Mouse (Mus musculus) liver, embryonic 16.5 days (tissue): ENCODE results near the gene Ext2. TPM values are rescaled to one million over a fixed set of nuclear protein-coding genes. Genes with fewer than 3 reads are reported as not detected.

Source experiments
- ATAC-seq: fragments of 200-750 bp; cut with Nextera tagmentation; 2 replicates; pipeline ENCODE4 v1.8.0; 2017; ENCODE audit warnings: low read depth, mild to moderate bottlenecking, moderate number of reproducible peaks, moderate library complexity
- H3K27ac ChIP-seq: fragments of 300-500 bp; sonication (generic); 2 replicates; pipeline ENCODE4 v1.5.1; 2014; ENCODE audit warnings: mild to moderate bottlenecking, low read length
- H3K27me3 ChIP-seq: fragments of 300-500 bp; sonication (generic); 2 replicates; pipeline ENCODE4 v1.6.1; 2014; ENCODE audit warnings: low read depth, low read length, mixed read lengths; ENCODE audit not compliant: control insufficient read depth, insufficient read depth
- H3K36me3 ChIP-seq: fragments of 300-500 bp; sonication (generic); 2 replicates; pipeline ENCODE4 v1.6.1; 2014; ENCODE audit warnings: mild to moderate bottlenecking; ENCODE audit not compliant: control insufficient read depth, insufficient read depth
- H3K4me1 ChIP-seq: fragments of 300-500 bp; sonication (generic); 2 replicates; pipeline ENCODE4 v1.6.1; 2014; ENCODE audit warnings: low read depth, low read length, mixed read lengths; ENCODE audit not compliant: control insufficient read depth
- H3K4me2 ChIP-seq: fragments of 300-500 bp; sonication (generic); 2 replicates; pipeline ENCODE4 v1.6.1; 2014; ENCODE audit warnings: low read depth, low read length, mixed read lengths
- H3K4me3 ChIP-seq: fragments of 300-500 bp; sonication (generic); 2 replicates; pipeline ENCODE4 v1.5.1; 2014; ENCODE audit warnings: low read depth, mild to moderate bottlenecking, low read length
- H3K9ac ChIP-seq: fragments of 300-500 bp; sonication (generic); 2 replicates; pipeline ENCODE4 v1.6.1; 2014; ENCODE audit warnings: low read depth, low read length
- H3K9me3 ChIP-seq: fragments of 300-500 bp; sonication (generic); replicated peaks from 2 replicates; pipeline ENCODE4 v1.6.1; 2016; ENCODE audit warnings: low read length; ENCODE audit not compliant: control insufficient read depth
- WGBS: fragments of 180-500 bp; shearing (Covaris S2); extraction: QIAGEN DNeasy Blood & Tissue Kit; methylation state at CpG from one replicate; pipeline ENCODE4 v1.1.7; 2014; ENCODE audit not compliant: insufficient replicate concordance; 5-methylcytosine and 5-hydroxymethylcytosine counted together
- polyA plus RNA-seq: library from polyadenylated mRNA; unstranded; fragments of >200 nt; fragmentation: Nextera tagmentation; extraction: Ambion mirVana; gene quantifications from 2 replicates; pipeline ENCODE4 v1.2.1, GENCODE M21; 2015

The Ext2 gene
- polyA plus RNA-seq, 1 experiment from 2014 or later: 27.0 TPM

GRCm38 (mm10) chr2:93811812-93812211 is 10.6 kb downstream of the Ext2 start:
- WGBS: 20% methylated on average over 4 of the region's 4 CpGs

GRCm38 (mm10) chr2:93809931-93810330 is 12.4 kb downstream of the Ext2 start:
- Histone ChIP-seq H3K9ac (no peak overlapping the region), H3K4me3 (no peak overlapping the region), H3K36me3 (no peaks in the 10 kb centered on the region; the same call in 1 of the 2 replicates), H3K27me3 (no peaks in the 10 kb centered on the region), H3K4me2 (no peak overlapping the region), H3K4me1 (no peaks in the 10 kb centered on the region), H3K27ac (no peak overlapping the region), H3K9me3 (no peaks in the 10 kb centered on the region)
- ATAC-seq: no peak
- 11% methylated on average over 2 of the region's 2 CpGs for WGBS

More at GRCm38 (mm10) chr2:93811812-93812211, 10.6 kb downstream of the Ext2 start:
- no peaks in the 10 kb centered on the region for H3K4me1 ChIP-seq
- H3K9ac ChIP-seq: no peak overlapping the region
- no peaks in the 10 kb centered on the region for H3K9me3 ChIP-seq
- no peaks in the 10 kb centered on the region for H3K27me3 ChIP-seq
- no peak overlapping the region for H3K4me2 ChIP-seq
- no peak overlapping the region for H3K27ac ChIP-seq
- H3K4me3 ChIP-seq: no peak overlapping the region
- ATAC-seq: no peak
- H3K36me3 ChIP-seq: no peaks in the 10 kb centered on the region; the same call in 1 of the 2 replicates

GRCm38 (mm10) chr2:93808071-93808470 is 14.3 kb downstream of the Ext2 start:
- H3K9ac ChIP-seq: no peak overlapping the region
- no peaks in the 10 kb centered on the region for H3K27me3 ChIP-seq
- no peak overlapping the region for H3K4me3 ChIP-seq
- no peak overlapping the region for H3K27ac ChIP-seq
- no peaks in the 10 kb centered on the region; the same call in 1 of the 2 replicates for H3K36me3 ChIP-seq
- 65% methylated on average over 5 of the region's 5 CpGs for WGBS
- no peaks in the 10 kb centered on the region for H3K9me3 ChIP-seq
- ATAC-seq: no peak
- H3K4me1 ChIP-seq: no peaks in the 10 kb centered on the region
- H3K4me2 ChIP-seq: no peak overlapping the region

- Histone ChIP-seq H3K9ac (no peak overlapping the region), H3K4me3 (no peak overlapping the region), H3K36me3 (no peaks in the 10 kb centered on the region; the same call in 1 of the 2 replicates), H3K4me1 (no peaks in the 10 kb centered on the region), H3K27ac (no peak overlapping the region), H3K9me3 (no peaks in the 10 kb centered on the region), H3K27me3 (no peaks in the 10 kb centered on the region), H3K4me2 (no peak overlapping the region)
- no peak for ATAC-seq
- WGBS: 79% methylated on average over 8 of the region's 8 CpGs
Measured at GRCm38 (mm10) chr2:93807440-93807839, 14.9 kb downstream of the Ext2 start.

- H3K27ac ChIP-seq: no peak overlapping the region
- ATAC-seq: no peak
- no peaks in the 10 kb centered on the region for H3K4me1 ChIP-seq
- peaks cover 2% of the 10 kb centered on the region; the same call in 1 of the 2 replicates for H3K36me3 ChIP-seq
- no peaks in the 10 kb centered on the region for H3K27me3 ChIP-seq
- H3K4me2 ChIP-seq: no peak overlapping the region
- 79% methylated on average over 6 of the region's 6 CpGs for WGBS
- no peak overlapping the region for H3K4me3 ChIP-seq
- no peaks in the 10 kb centered on the region for H3K9me3 ChIP-seq
- no peak overlapping the region for H3K9ac ChIP-seq
Measured at GRCm38 (mm10) chr2:93806487-93807201, 15.7 kb downstream of the Ext2 start.

GRCm38 (mm10) chr2:93805523-93805922 is 16.8 kb downstream of the Ext2 start:
- no peak overlapping the region for H3K27ac ChIP-seq
- no peak overlapping the region for H3K9ac ChIP-seq
- no peaks in the 10 kb centered on the region for H3K9me3 ChIP-seq
- H3K4me1 ChIP-seq: no peaks in the 10 kb centered on the region
- H3K36me3 ChIP-seq: peaks cover 2% of the 10 kb centered on the region; the same call in 1 of the 2 replicates
- no peak overlapping the region for H3K4me3 ChIP-seq
- no peak overlapping the region for H3K4me2 ChIP-seq
- WGBS: 78% methylated on average over 4 of the region's 4 CpGs
- H3K27me3 ChIP-seq: no peaks in the 10 kb centered on the region
- ATAC-seq: no peak

GRCm38 (mm10) chr2:93805066-93805465 is 17.3 kb downstream of the Ext2 start:
- Histone ChIP-seq H3K27ac (no peak overlapping the region), H3K4me1 (no peaks in the 10 kb centered on the region), H3K9me3 (no peaks in the 10 kb centered on the region), H3K36me3 (peaks cover 2% of the 10 kb centered on the region; the same call in 1 of the 2 replicates), H3K4me2 (no peak overlapping the region), H3K27me3 (no peaks in the 10 kb centered on the region), H3K4me3 (no peak overlapping the region), H3K9ac (no peak overlapping the region)
- ATAC-seq: peak; percentile 47; the same call in 1 of the 2 replicates
- 46% methylated on average over 5 of the region's 5 CpGs for WGBS

- H3K9ac ChIP-seq: no peak overlapping the region
- no peak overlapping the region for H3K4me3 ChIP-seq
- ATAC-seq: no peak
- H3K4me1 ChIP-seq: no peaks in the 10 kb centered on the region
- no peaks in the 10 kb centered on the region for H3K9me3 ChIP-seq
- no peaks in the 10 kb centered on the region for H3K27me3 ChIP-seq
- H3K27ac ChIP-seq: no peak overlapping the region
- WGBS: 66% methylated on average over 2 of the region's 2 CpGs
- no peak overlapping the region for H3K4me2 ChIP-seq
- peaks cover 2% of the 10 kb centered on the region; the same call in 1 of the 2 replicates for H3K36me3 ChIP-seq
Measured at GRCm38 (mm10) chr2:93802947-93803346, 19.4 kb downstream of the Ext2 start.

GRCm38 (mm10) chr2:93801097-93801496 is 21.3 kb downstream of the Ext2 start:
- WGBS: 71% methylated on average over 7 of the region's 7 CpGs
- Histone ChIP-seq H3K9me3 (no peaks in the 10 kb centered on the region), H3K4me3 (no peak overlapping the region), H3K4me1 (no peaks in the 10 kb centered on the region), H3K27me3 (no peaks in the 10 kb centered on the region), H3K9ac (no peak overlapping the region), H3K36me3 (peaks cover 2% of the 10 kb centered on the region; the same call in 1 of the 2 replicates), H3K4me2 (no peak overlapping the region), H3K27ac (no peak overlapping the region)
- ATAC-seq: no peak
